Mouse (Mus musculus) spleen, postnatal 4 days (tissue): ENCODE measurements around the gene Slc1a2.

Experiments
- DNase-seq, 2 experiments: peaks; one replicate each; pipeline ENCODE4 v3.0.0; 2022; ENCODE audit warnings: low spot score in 2 of 2

The Slc1a2 gene

GRCm38 (mm10) chr2:102763991-102764390 lies 105.5 kb downstream of the Slc1a2 start:
- no peak for DNase-seq

- no peak for DNase-seq
Observed at GRCm38 (mm10) chr2:102764602-102765374, 106.3 kb downstream of the Slc1a2 start.

DNA sequence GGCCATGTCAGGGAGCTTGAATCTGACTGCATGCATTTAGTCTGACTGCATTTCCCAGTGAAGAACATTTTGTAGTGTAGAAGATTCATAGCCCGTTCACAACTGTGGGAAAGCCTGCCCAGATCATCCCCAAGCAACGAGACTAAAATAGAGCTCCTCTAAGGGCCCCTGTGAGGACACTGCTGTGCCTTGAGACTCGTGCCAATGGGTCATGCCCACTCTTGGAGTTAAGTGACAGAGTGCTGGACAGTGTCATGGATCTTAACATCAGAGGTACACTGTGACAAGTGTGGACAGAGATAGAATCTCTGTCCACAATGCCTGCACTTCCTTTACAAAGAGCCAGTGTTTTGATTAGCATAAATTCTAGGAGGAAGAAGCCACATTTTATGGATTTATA lies 109.8 kb downstream of the Slc1a2 start:
- no peak for DNase-seq

DNA sequence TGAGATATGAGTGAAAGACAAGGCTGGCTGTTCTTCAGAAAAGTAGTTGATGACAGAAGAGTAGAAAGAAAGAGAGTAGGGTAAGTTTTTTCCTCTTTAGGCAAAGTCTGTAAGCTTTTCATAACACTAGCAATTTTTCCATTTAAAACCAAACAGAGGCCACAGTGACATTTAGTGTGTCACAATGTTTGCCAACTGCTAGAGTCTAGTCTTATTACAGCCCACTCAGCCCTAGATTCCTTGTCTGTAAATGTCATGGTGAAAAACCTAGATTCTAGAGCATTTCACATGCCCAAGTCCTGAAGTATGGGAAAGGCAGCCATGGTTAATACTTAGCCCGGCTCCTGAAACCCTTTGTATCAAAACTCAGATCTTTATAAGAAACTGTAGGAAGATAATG lies 112.8 kb downstream of the Slc1a2 start:
- no peak for DNase-seq

- DNase-seq, result no peak
Observed at GRCm38 (mm10) chr2:102772276-102772675, 113.8 kb downstream of the Slc1a2 start.

GRCm38 (mm10) chr2:102774700-102775099 lies 116.2 kb downstream of the Slc1a2 start:
- DNase-seq, result no peak

DNA sequence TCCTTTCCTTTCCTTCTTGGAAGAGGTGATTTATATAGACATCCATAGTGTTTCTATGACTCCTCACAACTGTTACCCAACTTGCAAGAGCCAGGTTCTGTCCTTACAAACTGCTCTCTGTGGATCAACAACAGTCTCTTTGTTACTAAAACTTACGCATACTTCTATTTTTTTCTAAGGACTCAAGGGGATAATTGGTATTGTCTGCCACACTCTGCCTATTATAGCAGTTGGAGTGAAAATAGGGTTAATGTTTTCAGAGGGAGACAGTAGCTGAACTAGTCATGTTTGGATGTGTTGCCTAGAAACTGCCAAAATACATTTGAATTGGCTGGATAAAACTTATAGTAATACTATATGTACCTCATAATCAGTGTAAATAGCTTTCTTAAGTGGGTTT lies 117.1 kb downstream of the Slc1a2 start:
- no peak for DNase-seq

GRCm38 (mm10) chr2:102778208-102778607 lies 119.7 kb downstream of the Slc1a2 start:
- no peak for DNase-seq

DNA sequence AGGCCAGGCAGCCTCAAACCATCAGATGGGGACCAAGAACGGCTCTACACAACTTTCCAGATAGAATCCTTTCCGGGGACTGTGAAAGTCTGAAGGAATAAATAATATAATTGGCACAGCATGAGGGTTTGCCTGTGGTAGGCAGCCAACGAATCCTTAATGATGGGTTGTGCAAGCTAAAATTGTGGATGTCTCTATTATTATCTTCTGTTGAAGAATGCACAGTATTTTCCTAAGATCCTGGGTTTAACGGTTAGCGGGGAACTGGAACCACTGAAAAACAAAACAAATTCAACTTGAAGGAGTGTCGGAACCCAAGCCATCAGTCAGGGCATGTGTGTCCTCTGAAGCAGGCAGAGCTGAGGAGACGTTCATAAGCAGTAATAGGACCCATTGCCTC lies 124.3 kb downstream of the Slc1a2 start:
- DNase-seq, result no peak

- DNase-seq, result no peak
Observed at GRCm38 (mm10) chr2:102785696-102786095, 127.2 kb downstream of the Slc1a2 start.

DNA sequence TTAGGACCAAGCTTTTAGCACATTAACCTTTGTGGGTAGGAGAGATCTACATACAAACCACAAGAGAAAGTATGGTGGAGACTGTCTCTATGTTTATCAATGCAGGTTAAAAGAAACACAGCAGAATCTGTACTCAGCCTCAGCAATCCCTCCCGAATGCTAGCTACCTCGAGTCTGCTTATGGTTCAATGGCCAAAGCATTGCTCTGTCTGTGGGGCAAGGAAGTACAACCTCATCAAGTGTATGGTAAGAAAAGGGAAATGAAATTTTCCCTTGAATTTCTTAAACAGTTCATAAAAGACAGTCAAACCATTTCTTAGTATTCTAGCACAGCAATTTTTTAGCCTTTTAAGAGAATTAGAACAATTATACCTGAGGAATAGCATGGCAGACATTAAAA lies 133.2 kb downstream of the Slc1a2 start:
- DNase-seq, result no peak

DNA sequence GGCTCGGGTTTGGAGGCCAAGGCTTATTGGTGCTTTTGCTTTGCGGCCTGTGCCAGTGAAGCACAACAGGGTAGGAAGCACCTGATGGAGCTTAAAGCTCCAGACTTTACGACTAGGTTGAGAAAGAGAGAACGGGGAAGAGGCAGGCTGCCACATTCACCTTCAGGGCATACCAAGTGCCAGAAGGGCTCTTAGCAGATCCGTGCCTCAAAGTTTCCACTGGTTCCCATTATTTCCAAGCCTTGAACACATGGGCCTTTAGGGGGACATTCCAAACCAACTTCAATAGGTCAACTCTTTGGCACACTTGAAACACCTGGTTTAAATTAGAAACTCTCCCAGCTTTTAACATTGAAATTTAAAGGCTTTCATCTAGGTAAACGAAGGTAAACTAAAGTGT lies 134.3 kb downstream of the Slc1a2 start:
- DNase-seq, result no peak

DNA sequence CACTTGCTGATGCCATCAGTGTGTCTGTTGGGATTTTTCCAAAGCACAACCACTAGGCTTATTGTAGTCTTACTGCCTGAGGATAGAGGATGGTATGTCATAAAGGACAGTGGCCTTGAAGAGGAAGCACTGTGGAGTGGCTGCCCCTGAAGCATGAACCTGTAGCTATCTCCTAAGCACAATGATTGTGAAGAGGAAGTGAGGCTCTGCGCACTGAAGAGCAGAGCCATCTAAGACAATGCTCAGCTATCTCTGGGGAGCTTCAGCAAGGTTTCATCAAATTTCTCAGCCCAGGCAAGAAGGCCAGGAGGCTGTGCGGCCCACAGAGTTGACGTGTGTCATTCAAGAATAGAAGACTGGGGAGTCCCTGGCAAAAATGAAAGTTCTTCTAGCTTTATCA lies 136.6 kb downstream of the Slc1a2 start:
- peak in 1 of 2 experiments; percentile 23 for DNase-seq

DNA sequence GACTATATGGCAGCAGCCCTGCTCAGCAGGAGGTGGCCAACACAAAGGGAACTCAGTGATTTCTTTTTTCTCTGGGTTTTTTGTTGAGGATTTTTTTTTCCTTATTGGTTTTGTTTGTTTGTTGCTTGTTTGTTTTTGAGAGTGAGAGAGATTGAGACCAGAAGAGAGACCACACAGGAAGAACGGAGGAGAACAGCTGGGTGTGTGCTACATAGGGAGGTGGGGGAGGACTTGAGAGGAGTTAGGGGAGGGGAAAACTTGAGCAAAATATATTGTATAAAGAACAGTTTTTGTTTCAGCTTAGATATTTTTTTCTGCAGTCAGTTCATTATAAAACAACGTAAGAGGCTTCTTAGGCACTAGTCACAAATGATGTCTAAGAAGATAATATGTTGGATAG lies 139.7 kb downstream of the Slc1a2 start:
- no peak for DNase-seq

DNA sequence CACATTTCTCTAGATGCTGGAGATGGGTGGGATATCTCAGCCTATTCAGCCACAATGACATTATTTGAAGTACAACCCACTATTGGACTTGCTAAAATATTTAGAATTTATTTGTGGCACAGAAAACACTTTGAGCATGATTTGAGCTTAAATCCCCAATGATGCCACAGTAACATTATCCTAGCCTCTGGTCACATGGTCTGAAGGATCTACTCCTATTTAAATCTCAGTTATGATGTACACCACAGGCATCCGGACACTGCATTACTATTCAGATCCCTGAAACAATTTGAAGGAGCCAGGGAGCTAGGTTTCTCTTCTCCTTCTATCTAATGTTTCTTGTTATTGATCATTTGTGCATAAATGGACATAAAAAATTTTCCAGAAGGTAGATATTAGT lies 143.4 kb downstream of the Slc1a2 start:
- no peak for DNase-seq

GRCm38 (mm10) chr2:102804109-102804508 lies 145.7 kb downstream of the Slc1a2 start:
- DNase-seq, result no peak

GRCm38 (mm10) chr2:102805283-102805682 lies 146.8 kb downstream of the Slc1a2 start:
- no peak for DNase-seq

DNA sequence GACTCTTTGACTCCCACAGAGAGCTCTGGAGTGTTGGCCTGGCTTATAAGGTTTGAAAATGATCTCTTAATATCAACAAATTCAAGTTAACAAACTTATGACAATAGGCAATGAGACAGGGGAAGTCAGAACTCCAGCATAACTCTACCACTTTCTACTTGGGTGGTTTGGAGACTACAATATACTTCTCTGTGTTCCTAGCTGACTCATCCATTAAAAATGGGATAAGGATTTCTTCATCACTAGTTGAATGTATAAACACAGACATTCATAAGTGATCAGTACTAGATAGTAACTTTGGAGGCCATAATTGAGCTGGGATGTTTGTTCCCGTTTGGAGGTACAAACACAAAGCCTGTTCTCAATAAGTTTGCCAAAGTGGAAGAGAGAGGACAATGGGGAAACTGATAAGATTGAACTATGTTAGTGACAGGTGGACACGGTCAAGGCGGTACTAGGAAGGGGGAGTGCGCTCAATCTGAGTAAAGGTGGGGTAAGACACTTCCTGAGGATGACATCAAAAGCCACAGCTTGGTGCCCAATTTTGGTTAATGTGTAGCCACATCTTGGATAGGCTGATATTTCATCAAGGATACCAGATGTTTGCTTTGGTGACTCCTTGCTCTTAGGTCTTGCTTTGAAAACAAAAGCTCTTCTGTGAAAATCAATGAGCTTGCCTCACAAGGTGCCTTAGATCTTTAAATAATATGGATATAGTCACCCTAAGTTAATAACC lies 147.5 kb downstream of the Slc1a2 start:
- DNase-seq, result no peak

- no peak for DNase-seq
Observed at GRCm38 (mm10) chr2:102807633-102808032, 149.2 kb downstream of the Slc1a2 start.

- DNase-seq, result no peak
Observed at GRCm38 (mm10) chr2:102809436-102809835, 151.0 kb downstream of the Slc1a2 start.

- no peak for DNase-seq
Observed at GRCm38 (mm10) chr2:102812756-102813155, 154.3 kb downstream of the Slc1a2 start.

GRCm38 (mm10) chr2:102815289-102815809 lies 156.9 kb downstream of the Slc1a2 start:
- peak in 1 of 2 experiments; percentile 60 for DNase-seq

GRCm38 (mm10) chr2:102820225-102820711 lies 161.8 kb downstream of the Slc1a2 start:
- DNase-seq, result peak in 1 of 2 experiments; percentile 40
